Mouse (Mus musculus): ENCODE measurements around the gene Zfyve27. TPM values are rescaled to one million over a fixed set of nuclear protein-coding genes. Genes with fewer than 3 reads are reported as not detected.

Zfyve27 gene
- 22.5 and 25.0 TPM in 2 replicates for polyA plus RNA-seq (2015; fragmentation: Nextera tagmentation; extraction: Ambion mirVana)

GRCm38 (mm10) chr19:42163764-42164163 lies at the start of gene Zfyve27:
Zfyve27 (plus strand) TSS chr19:42163951.
- H3K4me1 ChIP-seq = peaks cover 16% of the 10 kb centered on the region
- WGBS = 69% methylated on average over 5 of the region's 5 CpGs
- no peak within 1 kb of the TSS for H3K27ac ChIP-seq
- H3K4me2 ChIP-seq = no peak within 1 kb of the TSS
- no peaks in the 10 kb centered on the region for H3K36me3 ChIP-seq
- no peak within 1 kb of the TSS for H3K4me3 ChIP-seq
- no peaks in the 10 kb centered on the region for H3K9me3 ChIP-seq
- H3K27me3 ChIP-seq = peaks cover 15% of the 10 kb centered on the region
- no peak for ATAC-seq (ENCODE audit: insufficient number of reproducible peaks, low FRiP score, low TSS enrichment, low read depth)
- H3K9ac ChIP-seq = no peak within 1 kb of the TSS

GRCm38 (mm10) chr19:42115783-42116335 lies 47.9 kb upstream of the Zfyve27 start:
- Histone ChIP-seq H3K4me3 (no peak overlapping the region), H3K9ac (no peak overlapping the region), H3K27me3 (no peaks in the 10 kb centered on the region), H3K4me1 (no peaks in the 10 kb centered on the region), H3K27ac (no peak overlapping the region), H3K36me3 (peaks cover 71% of the 10 kb centered on the region), H3K9me3 (no peaks in the 10 kb centered on the region), H3K4me2 (no peak overlapping the region)
- ATAC-seq (ENCODE audit: insufficient number of reproducible peaks, low FRiP score, low TSS enrichment, low read depth) = no peak
- 86% methylated on average over 4 of the region's 4 CpGs for WGBS

- Histone ChIP-seq H3K9ac (no peak overlapping the region), H3K4me3 (no peak overlapping the region), H3K4me1 (no peaks in the 10 kb centered on the region), H3K27me3 (no peaks in the 10 kb centered on the region), H3K36me3 (peaks cover 89% of the 10 kb centered on the region), H3K4me2 (no peak overlapping the region), H3K9me3 (no peaks in the 10 kb centered on the region), H3K27ac (no peak overlapping the region)
- WGBS = 91% methylated on average over 9 of the region's 9 CpGs
- no peak for ATAC-seq (ENCODE audit: insufficient number of reproducible peaks, low FRiP score, low TSS enrichment, low read depth)
Observed at GRCm38 (mm10) chr19:42118142-42118541, 45.6 kb upstream of the Zfyve27 start.

GRCm38 (mm10) chr19:42118596-42118995 lies 45.2 kb upstream of the Zfyve27 start:
- Histone ChIP-seq H3K9ac (no peak overlapping the region), H3K4me3 (no peak overlapping the region), H3K9me3 (no peaks in the 10 kb centered on the region), H3K27ac (no peak overlapping the region), H3K27me3 (no peaks in the 10 kb centered on the region), H3K4me2 (no peak overlapping the region), H3K4me1 (no peaks in the 10 kb centered on the region), H3K36me3 (peaks cover 89% of the 10 kb centered on the region)
- no peak for ATAC-seq (ENCODE audit: insufficient number of reproducible peaks, low FRiP score, low TSS enrichment, low read depth)
- WGBS = 89% methylated on average over 5 of the region's 5 CpGs

- WGBS = 85% methylated on average over 8 of the region's 8 CpGs
- Histone ChIP-seq H3K4me3 (no peak overlapping the region), H3K9me3 (no peaks in the 10 kb centered on the region), H3K27me3 (no peaks in the 10 kb centered on the region), H3K27ac (no peak overlapping the region), H3K4me1 (no peaks in the 10 kb centered on the region), H3K4me2 (no peak overlapping the region), H3K36me3 (peaks cover 92% of the 10 kb centered on the region), H3K9ac (no peak overlapping the region)
- ATAC-seq (ENCODE audit: insufficient number of reproducible peaks, low FRiP score, low TSS enrichment, low read depth) = no peak
Observed at GRCm38 (mm10) chr19:42120451-42120850, 43.3 kb upstream of the Zfyve27 start.

GRCm38 (mm10) chr19:42124684-42125083 lies 39.1 kb upstream of the Zfyve27 start:
- H3K36me3 ChIP-seq = peaks cover 54% of the 10 kb centered on the region
- no peak for ATAC-seq (ENCODE audit: insufficient number of reproducible peaks, low FRiP score, low TSS enrichment, low read depth)
- no peaks in the 10 kb centered on the region for H3K9me3 ChIP-seq
- H3K4me3 ChIP-seq = no peak overlapping the region
- no peak overlapping the region for H3K27ac ChIP-seq
- no peak overlapping the region for H3K4me2 ChIP-seq
- WGBS = 83% methylated on average over 13 of the region's 13 CpGs
- H3K9ac ChIP-seq = no peak overlapping the region
- no peaks in the 10 kb centered on the region for H3K27me3 ChIP-seq
- H3K4me1 ChIP-seq = peaks cover 20% of the 10 kb centered on the region

GRCm38 (mm10) chr19:42125501-42126218 lies 38.1 kb upstream of the Zfyve27 start:
- Histone ChIP-seq H3K9me3 (no peaks in the 10 kb centered on the region), H3K4me2 (no peak overlapping the region), H3K36me3 (peaks cover 45% of the 10 kb centered on the region), H3K4me1 (peaks cover 30% of the 10 kb centered on the region), H3K9ac (no peak overlapping the region), H3K4me3 (no peak overlapping the region), H3K27ac (no peak overlapping the region), H3K27me3 (no peaks in the 10 kb centered on the region)
- no peak for ATAC-seq (ENCODE audit: insufficient number of reproducible peaks, low FRiP score, low TSS enrichment, low read depth)
- WGBS = 87% methylated on average over 11 of the region's 11 CpGs

- H3K36me3 ChIP-seq = peaks cover 40% of the 10 kb centered on the region
- ATAC-seq (ENCODE audit: insufficient number of reproducible peaks, low FRiP score, low TSS enrichment, low read depth) = no peak
- no peak overlapping the region for H3K27ac ChIP-seq
- peaks cover 33% of the 10 kb centered on the region for H3K4me1 ChIP-seq
- H3K9me3 ChIP-seq = no peaks in the 10 kb centered on the region
- H3K4me2 ChIP-seq = no peak overlapping the region
- no peak overlapping the region for H3K9ac ChIP-seq
- 92% methylated on average over 6 of the region's 6 CpGs for WGBS
- H3K4me3 ChIP-seq = no peak overlapping the region
- no peaks in the 10 kb centered on the region for H3K27me3 ChIP-seq
Observed at GRCm38 (mm10) chr19:42126219-42126605, 37.5 kb upstream of the Zfyve27 start.

GRCm38 (mm10) chr19:42127024-42127423 lies 36.7 kb upstream of the Zfyve27 start:
- Histone ChIP-seq H3K27ac (no peak overlapping the region), H3K4me3 (no peak overlapping the region), H3K4me1 (peaks cover 34% of the 10 kb centered on the region), H3K4me2 (no peak overlapping the region), H3K36me3 (peaks cover 33% of the 10 kb centered on the region), H3K9ac (no peak overlapping the region), H3K9me3 (no peaks in the 10 kb centered on the region), H3K27me3 (no peaks in the 10 kb centered on the region)
- WGBS = 84% methylated on average over 5 of the region's 5 CpGs
- ATAC-seq (ENCODE audit: insufficient number of reproducible peaks, low FRiP score, low TSS enrichment, low read depth) = no peak

GRCm38 (mm10) chr19:42128052-42128740 lies 35.6 kb upstream of the Zfyve27 start:
- H3K27me3 ChIP-seq = no peaks in the 10 kb centered on the region
- H3K9ac ChIP-seq = peak overlapping the region; percentile 68
- H3K36me3 ChIP-seq = peaks cover 22% of the 10 kb centered on the region
- no peaks in the 10 kb centered on the region for H3K9me3 ChIP-seq
- WGBS = 4% methylated on average over 23 of the region's 23 CpGs
- no peak for ATAC-seq (ENCODE audit: insufficient number of reproducible peaks, low FRiP score, low TSS enrichment, low read depth)
- peak overlapping the region; percentile 69 for H3K4me3 ChIP-seq
- peaks cover 34% of the 10 kb centered on the region for H3K4me1 ChIP-seq
- H3K4me2 ChIP-seq = peak overlapping the region; percentile 90
- H3K27ac ChIP-seq = peak overlapping the region; percentile 93

GRCm38 (mm10) chr19:42128787-42129508 lies 34.8 kb upstream of the Zfyve27 start, which contains the start of gene Avpi1:
Avpi1 (minus strand) TSS chr19:42129059.
- WGBS = 1% methylated on average over 54 of the region's 54 CpGs
- ATAC-seq (ENCODE audit: insufficient number of reproducible peaks, low FRiP score, low TSS enrichment, low read depth) = peak; percentile 98
- Histone ChIP-seq H3K27me3 (no peaks in the 10 kb centered on the region), H3K4me2 (peak within 1 kb of the TSS; percentile 90), H3K4me1 (peaks cover 34% of the 10 kb centered on the region), H3K4me3 (peak within 1 kb of the TSS; percentile 69), H3K36me3 (peaks cover 14% of the 10 kb centered on the region), H3K9me3 (no peaks in the 10 kb centered on the region), H3K27ac (peak within 1 kb of the TSS; percentile 93), H3K9ac (peak within 1 kb of the TSS; percentile 68)

All from limb, embryonic 15.5 days (tissue).